Mouse (Mus musculus) myocyte (in vitro differentiated cells): ENCODE measurements at regions not wholly inside any gene's neighbourhood (a gene's known extent, or its start where the extent isn't known, plus 50 kb on each side); places are given as distances from the start of the nearest gene placed in this dataset.

ENCODE experiments used
- H3K27me3 ChIP-seq: one replicate; pipeline ENCODE4 v1.6.1; 2011; ENCODE audit not compliant: control insufficient read depth, insufficient read depth, insufficient read length
- H3K36me3 ChIP-seq: one replicate; pipeline ENCODE4 v1.6.1; 2011; ENCODE audit not compliant: control insufficient read depth, insufficient read depth
- H3K4me2 ChIP-seq: one replicate; pipeline ENCODE4 v1.6.1; 2011; ENCODE audit warnings: low read depth, control low read depth
- H3K4me3 ChIP-seq: one replicate; pipeline ENCODE4 v1.5.1; 2011; ENCODE audit warnings: mild to moderate bottlenecking, control low read depth, moderate library complexity
- H3K79me2 ChIP-seq: one replicate; pipeline ENCODE4 v1.6.1; 2011; ENCODE audit not compliant: control insufficient read depth, insufficient read depth
- H3ac ChIP-seq: one replicate; pipeline ENCODE4 v1.6.1; 2011; ENCODE audit not compliant: control insufficient read depth, insufficient read length
- CEBPB ChIP-seq: IDR thresholded peaks from 2 replicates; pipeline ENCODE4 v1.6.1; 2011; ENCODE audit warnings: mild to moderate bottlenecking, moderate library complexity; ENCODE audit not compliant: poor library complexity, insufficient read depth, severe bottlenecking
- E2F4 ChIP-seq: IDR thresholded peaks from one replicate; pipeline ENCODE4 v1.6.1; 2011; ENCODE audit warnings: mild to moderate bottlenecking, control low read depth, moderate library complexity; ENCODE audit not compliant: insufficient read depth
- MAX ChIP-seq: IDR thresholded peaks from one replicate; pipeline ENCODE4 v1.6.1; 2011; ENCODE audit warnings: low read depth, mild to moderate bottlenecking, control low read depth
- MYOD1 ChIP-seq, 3 experiments: IDR thresholded peaks; one replicate each; pipeline ENCODE4 v1.6.1; 2011; ENCODE audit warnings: control low read depth in 2 of 3, low read depth in 2 of 3, mild to moderate bottlenecking in 2 of 3, moderate library complexity in 1 of 3; ENCODE audit not compliant: insufficient read length in 2 of 3, control insufficient read depth in 1 of 3
- MYOG ChIP-seq, 3 experiments: IDR thresholded peaks; one replicate each; pipeline ENCODE4 v1.6.1; 2011; ENCODE audit warnings: control low read depth in 2 of 3, low read depth in 2 of 3, mild to moderate bottlenecking in 2 of 3; ENCODE audit not compliant: insufficient read length in 2 of 3, control insufficient read depth in 1 of 3, insufficient read depth in 1 of 3
- POLR2A ChIP-seq: IDR thresholded peaks from one replicate; pipeline ENCODE4 v1.6.1; 2011; ENCODE audit warnings: low read depth, mild to moderate bottlenecking, control low read depth, moderate library complexity; ENCODE audit not compliant: insufficient read length
- POLR2AphosphoS2 ChIP-seq: IDR thresholded peaks from one replicate; pipeline ENCODE4 v1.6.1; 2011; ENCODE audit warnings: low read depth, control low read depth; ENCODE audit not compliant: insufficient read length
- REST ChIP-seq: IDR thresholded peaks from one replicate; pipeline ENCODE4 v1.6.1; 2011; ENCODE audit warnings: mild to moderate bottlenecking, control low read depth, moderate library complexity; ENCODE audit not compliant: insufficient read depth, insufficient read length
- SRF ChIP-seq: IDR thresholded peaks from one replicate; pipeline ENCODE4 v1.6.1; 2011; ENCODE audit warnings: low read depth; ENCODE audit not compliant: control insufficient read depth, insufficient read length
- TCF12 ChIP-seq: IDR thresholded peaks from one replicate; pipeline ENCODE4 v1.6.1; 2011; ENCODE audit warnings: mild to moderate bottlenecking, control low read depth; ENCODE audit not compliant: poor library complexity, insufficient read depth, severe bottlenecking
- TCF3 ChIP-seq: IDR thresholded peaks from one replicate; pipeline ENCODE4 v1.6.1; 2011; ENCODE audit warnings: low read depth, control low read depth; ENCODE audit not compliant: insufficient read length
- USF1 ChIP-seq: IDR thresholded peaks from one replicate; pipeline ENCODE4 v1.6.1; 2011; ENCODE audit warnings: low read depth, mild to moderate bottlenecking, control low read depth, moderate library complexity

DNA sequence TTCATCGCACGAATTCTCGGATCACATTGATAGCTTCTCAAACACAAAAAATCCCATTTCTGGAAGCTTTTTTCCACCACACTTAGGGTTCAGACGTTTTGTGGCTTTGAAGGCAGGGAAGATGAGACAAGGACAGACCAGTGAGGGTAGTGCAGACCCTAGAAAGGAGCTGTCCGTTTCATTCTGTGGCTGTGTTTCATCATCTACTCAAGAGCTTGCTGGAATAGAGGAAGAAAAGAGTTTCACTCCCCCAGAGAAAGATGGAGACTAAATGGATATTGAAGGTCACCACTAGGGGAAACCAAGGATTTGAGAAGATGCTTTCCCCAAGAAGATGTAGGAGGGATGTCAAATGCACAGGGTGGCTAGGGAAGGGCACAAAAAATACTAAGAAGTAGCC, 171.3 kb upstream of the Kbtbd8 start:
- H3K4me2 ChIP-seq: no peak overlapping the region
- H3K36me3 ChIP-seq: no peaks in the 10 kb centered on the region
- no peaks in the 10 kb centered on the region for H3K79me2 ChIP-seq
- no peak for TF ChIP-seq TCF12
- TF ChIP-seq CEBPB: no peak
- H3K4me3 ChIP-seq: no peak overlapping the region
- no peaks in the 10 kb centered on the region for H3K27me3 ChIP-seq
- no peak overlapping the region for H3ac ChIP-seq

DNA sequence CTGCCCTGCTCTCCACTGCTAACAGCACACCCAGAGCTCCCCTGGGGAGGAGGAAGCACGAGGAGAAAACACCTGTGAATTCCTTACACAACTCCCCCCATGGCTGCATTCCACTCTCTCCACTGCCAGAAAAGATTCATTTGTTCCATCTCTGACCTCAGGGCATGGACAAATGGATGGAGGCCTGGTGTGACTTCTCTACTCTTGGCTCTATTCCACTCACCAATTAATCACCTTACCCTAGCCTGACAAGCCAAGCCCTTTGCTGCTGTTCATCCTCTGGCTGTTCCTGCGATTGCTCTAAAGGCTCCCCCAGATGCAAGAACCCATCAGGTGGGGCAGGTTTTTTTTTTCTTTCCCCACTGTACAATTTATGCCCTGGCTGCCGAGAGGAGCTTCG, 172.8 kb upstream of the Kbtbd8 start:
- TF ChIP-seq REST (no peak), TCF12 (no peak), USF1 (no peak)
- Histone ChIP-seq H3ac (no peak overlapping the region), H3K27me3 (no peaks in the 10 kb centered on the region), H3K79me2 (no peaks in the 10 kb centered on the region), H3K36me3 (no peaks in the 10 kb centered on the region), H3K4me2 (no peak overlapping the region), H3K4me3 (no peak overlapping the region)

DNA sequence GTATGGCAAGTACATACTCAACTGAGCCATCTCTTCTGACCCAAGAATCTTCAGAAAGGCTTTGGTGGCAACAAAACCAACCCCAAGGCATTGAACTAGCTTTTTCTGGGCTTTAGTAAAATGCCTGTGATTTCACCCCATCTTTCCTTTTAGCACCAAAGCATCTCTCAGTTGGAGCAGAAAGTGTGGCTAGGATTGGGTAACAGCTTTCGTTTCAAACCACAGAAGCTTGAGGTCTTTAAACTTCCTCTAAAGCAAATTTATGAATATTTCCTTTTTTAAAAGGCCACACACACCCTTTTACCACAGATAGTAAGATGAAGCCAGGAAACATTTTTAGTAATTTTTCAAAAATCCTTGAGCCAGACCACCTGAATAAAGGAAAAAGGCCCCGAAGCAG, 178.1 kb upstream of the Kbtbd8 start:
- H3K36me3 ChIP-seq: no peaks in the 10 kb centered on the region
- H3K4me3 ChIP-seq: no peak overlapping the region
- TF ChIP-seq MYOD1 (IDR thresholded peaks at IDR 0.05; ENCODE audit: control insufficient read depth in 1 of 3, insufficient read length in 2 of 3, low read depth in 2 of 3) (no peak), POLR2A (no peak)
- H3K27me3 ChIP-seq: no peaks in the 10 kb centered on the region
- H3K4me2 ChIP-seq: no peak overlapping the region
- no peaks in the 10 kb centered on the region for H3K79me2 ChIP-seq
- H3ac ChIP-seq: no peak overlapping the region

DNA sequence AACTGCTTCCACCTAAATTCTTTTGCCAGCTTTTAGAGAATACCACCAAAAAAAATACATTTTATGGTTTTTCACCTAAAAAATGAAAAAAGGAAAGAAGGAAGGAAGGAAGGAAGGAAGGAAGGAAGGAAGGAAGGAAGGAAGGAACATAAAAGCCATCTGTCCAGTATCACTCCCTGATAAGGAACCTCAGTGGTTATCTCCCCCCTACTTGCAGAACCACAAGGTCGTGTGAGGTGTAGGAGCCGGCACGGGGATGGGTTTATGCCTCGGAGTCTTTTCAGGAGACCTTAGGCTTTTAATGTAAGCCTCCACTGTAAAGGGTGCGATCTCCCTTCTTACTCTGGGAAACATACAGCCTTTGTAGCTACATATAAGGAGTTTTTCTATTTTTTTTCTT, 180.8 kb upstream of the Kbtbd8 start:
- TF ChIP-seq E2F4 (no peak), POLR2AphosphoS2 (no peak), MYOD1 (IDR thresholded peaks at IDR 0.05; ENCODE audit: control insufficient read depth in 1 of 3, insufficient read length in 2 of 3, low read depth in 2 of 3) (no peak), MAX (no peak), TCF3 (no peak), POLR2A (no peak), TCF12 (no peak), CEBPB (no peak), MYOG (IDR thresholded peaks at IDR 0.05; ENCODE audit: control insufficient read depth in 1 of 3, insufficient read depth in 1 of 3, insufficient read length in 2 of 3, low read depth in 2 of 3) (no peak), SRF (no peak)
- H3ac ChIP-seq: no peak overlapping the region
- H3K36me3 ChIP-seq: no peaks in the 10 kb centered on the region
- H3K27me3 ChIP-seq: no peaks in the 10 kb centered on the region
- H3K4me2 ChIP-seq: no peak overlapping the region
- H3K4me3 ChIP-seq: no peak overlapping the region
- no peaks in the 10 kb centered on the region for H3K79me2 ChIP-seq

DNA sequence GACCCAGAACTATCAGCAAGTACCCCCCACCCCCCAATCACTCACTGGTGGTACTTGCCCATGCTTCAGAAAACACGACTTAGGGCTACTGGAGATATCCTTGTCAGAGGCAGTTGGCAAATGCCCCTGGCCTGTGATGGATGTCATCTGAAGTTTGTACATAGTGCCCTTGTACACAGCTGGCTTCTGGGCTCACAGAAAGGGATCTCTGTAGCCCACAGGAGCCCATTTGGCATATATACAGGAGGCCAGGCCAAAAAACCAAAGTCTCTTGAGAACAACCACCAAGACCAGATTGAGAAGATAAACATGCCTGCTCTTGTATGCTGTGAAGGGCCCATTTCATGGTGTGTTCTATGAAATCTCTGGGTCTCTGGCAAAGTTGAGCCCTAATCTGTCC, 181.3 kb upstream of the Kbtbd8 start:
- Histone ChIP-seq H3K36me3 (no peaks in the 10 kb centered on the region), H3K27me3 (no peaks in the 10 kb centered on the region)

DNA sequence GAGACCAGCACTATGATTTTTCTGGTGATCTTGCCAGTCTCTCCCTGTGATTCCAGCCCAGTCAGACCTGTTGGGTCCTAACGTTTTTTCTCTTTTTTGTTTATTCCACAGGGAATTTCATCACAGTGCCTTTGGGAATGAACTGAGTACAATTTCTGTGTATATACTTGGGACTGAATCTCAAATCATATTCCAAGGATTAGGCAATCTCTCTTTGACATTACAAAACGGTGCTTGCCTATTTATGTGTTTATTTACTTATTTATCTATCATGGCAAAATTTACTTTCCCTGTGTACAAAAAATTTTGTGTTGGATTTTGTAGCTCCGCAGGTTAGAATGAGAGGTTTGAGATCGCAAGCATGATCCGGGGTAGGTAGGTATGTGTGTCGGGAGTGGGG, 189.2 kb upstream of the Kbtbd8 start:
- Histone ChIP-seq H3K4me3 (no peak overlapping the region), H3K27me3 (no peaks in the 10 kb centered on the region), H3K4me2 (no peak overlapping the region), H3ac (no peak overlapping the region), H3K79me2 (no peaks in the 10 kb centered on the region), H3K36me3 (no peaks in the 10 kb centered on the region)
- TF ChIP-seq E2F4 (no peak), POLR2A (no peak), MYOD1 (IDR thresholded peaks at IDR 0.05; ENCODE audit: control insufficient read depth in 1 of 3, insufficient read length in 2 of 3, low read depth in 2 of 3) (no peak), TCF3 (no peak), MAX (no peak), REST (no peak), SRF (no peak), CEBPB (no peak), TCF12 (no peak), USF1 (no peak), MYOG (IDR thresholded peaks at IDR 0.05; ENCODE audit: control insufficient read depth in 1 of 3, insufficient read depth in 1 of 3, insufficient read length in 2 of 3, low read depth in 2 of 3) (no peak), POLR2AphosphoS2 (no peak)

More for the DNA sequence above, 181.3 kb upstream of the Kbtbd8 start:
- TF ChIP-seq MYOD1 (IDR thresholded peaks at IDR 0.05; ENCODE audit: control insufficient read depth in 1 of 3, insufficient read length in 2 of 3, low read depth in 2 of 3) (no peak), POLR2A (no peak), TCF12 (no peak), TCF3 (no peak), MAX (no peak), USF1 (no peak), REST (no peak), MYOG (IDR thresholded peaks at IDR 0.05; ENCODE audit: control insufficient read depth in 1 of 3, insufficient read depth in 1 of 3, insufficient read length in 2 of 3, low read depth in 2 of 3) (no peak), SRF (no peak), E2F4 (no peak), POLR2AphosphoS2 (no peak), CEBPB (no peak)
- Histone ChIP-seq H3ac (no peak overlapping the region), H3K4me3 (no peak overlapping the region), H3K79me2 (no peaks in the 10 kb centered on the region), H3K4me2 (no peak overlapping the region)
